Mouse (Mus musculus): ENCODE measurements around the gene Unc13d.
"Not testable (repeated sequence)": the region's sequence is repeated elsewhere in the genome, so short reads cannot be mapped to it uniquely, and the experiment has no call there.

Gene Unc13d

GRCm38 (mm10) chr11:116028177-116028865, 49.4 kb downstream of the Unc13d start:
- H3K9me3 ChIP-seq (ENCODE audit: low read length): no peaks in the 10 kb centered on the region
- peaks cover 52% of the 10 kb centered on the region for H3K4me1 ChIP-seq (replicated peaks; ENCODE audit: low read depth, low read length)
- peaks cover 21% of the 10 kb centered on the region for H3K36me3 ChIP-seq (ENCODE audit: insufficient read depth, low read length)
- TF ChIP-seq POU5F1 (IDR thresholded peaks at IDR 0.05; ENCODE audit: borderline replicate concordance, low read length): no peak
- TF ChIP-seq NANOG (IDR thresholded peaks at IDR 0.05; ENCODE audit: borderline replicate concordance, low read length): no peak
- TF ChIP-seq CTCF (conservative IDR thresholded peaks at IDR 0.05; ENCODE audit: low read length): no peak
- peak overlapping the region; percentile 13; the same call in 1 of the 2 replicates for H3K4me3 ChIP-seq (replicated peaks; ENCODE audit: low read length)
- no peaks in the 10 kb centered on the region for H3K27me3 ChIP-seq (ENCODE audit: insufficient read depth, low read length)

- H3K4me3 ChIP-seq (replicated peaks; ENCODE audit: low read length): peak within 1 kb of the TSS; percentile 13; the same call in 1 of the 2 replicates
- no peaks in the 10 kb centered on the region for H3K27me3 ChIP-seq (ENCODE audit: insufficient read depth, low read length)
- TF ChIP-seq CTCF (conservative IDR thresholded peaks at IDR 0.05; ENCODE audit: low read length): no peak
- no peak for TF ChIP-seq NANOG (IDR thresholded peaks at IDR 0.05; ENCODE audit: borderline replicate concordance, low read length)
- no peak for TF ChIP-seq POU5F1 (IDR thresholded peaks at IDR 0.05; ENCODE audit: borderline replicate concordance, low read length)
- H3K36me3 ChIP-seq (ENCODE audit: insufficient read depth, low read length): peaks cover 16% of the 10 kb centered on the region
- peaks cover 46% of the 10 kb centered on the region for H3K4me1 ChIP-seq (replicated peaks; ENCODE audit: low read depth, low read length)
- H3K9me3 ChIP-seq (ENCODE audit: low read length): no peaks in the 10 kb centered on the region
Observed at GRCm38 (mm10) chr11:116027756-116028155, 50.0 kb downstream of the Unc13d start, which contains the start of gene H3f3b. Gene H3f3b (minus strand): TSS chr11:116027962.

GRCm38 (mm10) chr11:116025056-116025845, 52.5 kb downstream of the Unc13d start:
- no peaks in the 10 kb centered on the region for H3K9me3 ChIP-seq (ENCODE audit: low read length)
- H3K4me1 ChIP-seq (replicated peaks; ENCODE audit: low read depth, low read length): peaks cover 43% of the 10 kb centered on the region
- TF ChIP-seq POU5F1 (IDR thresholded peaks at IDR 0.05; ENCODE audit: borderline replicate concordance, low read length): no peak
- TF ChIP-seq NANOG (IDR thresholded peaks at IDR 0.05; ENCODE audit: borderline replicate concordance, low read length): no peak
- TF ChIP-seq CTCF (conservative IDR thresholded peaks at IDR 0.05; ENCODE audit: low read length): no peak
- no peaks in the 10 kb centered on the region for H3K27me3 ChIP-seq (ENCODE audit: insufficient read depth, low read length)
- no peak overlapping the region for H3K4me3 ChIP-seq (replicated peaks; ENCODE audit: low read length)
- H3K36me3 ChIP-seq (ENCODE audit: insufficient read depth, low read length): peaks cover 24% of the 10 kb centered on the region

GRCm38 (mm10) chr11:116024356-116024808, 53.4 kb downstream of the Unc13d start:
- H3K36me3 ChIP-seq (ENCODE audit: insufficient read depth, low read length): peaks cover 27% of the 10 kb centered on the region
- peak overlapping the region; percentile 98 for H3K4me3 ChIP-seq (replicated peaks; ENCODE audit: low read length)
- H3K27me3 ChIP-seq (ENCODE audit: insufficient read depth, low read length): no peaks in the 10 kb centered on the region
- no peak for TF ChIP-seq CTCF (conservative IDR thresholded peaks at IDR 0.05; ENCODE audit: low read length)
- no peak for TF ChIP-seq NANOG (IDR thresholded peaks at IDR 0.05; ENCODE audit: borderline replicate concordance, low read length)
- 0 out of 2 replicates have a peak, but pooled peaks have one; percentile 16 for TF ChIP-seq POU5F1 (IDR thresholded peaks at IDR 0.05; ENCODE audit: borderline replicate concordance, low read length)
- no peaks in the 10 kb centered on the region for H3K9me3 ChIP-seq (ENCODE audit: low read length)
- H3K4me1 ChIP-seq (replicated peaks; ENCODE audit: low read depth, low read length): peaks cover 38% of the 10 kb centered on the region

- H3K4me3 ChIP-seq (replicated peaks; ENCODE audit: low read length): peak overlapping the region; percentile 98
- H3K27me3 ChIP-seq (ENCODE audit: insufficient read depth, low read length): no peaks in the 10 kb centered on the region
- no peak for TF ChIP-seq NANOG (IDR thresholded peaks at IDR 0.05; ENCODE audit: borderline replicate concordance, low read length)
- peak; percentile 66 for TF ChIP-seq CTCF (conservative IDR thresholded peaks at IDR 0.05; ENCODE audit: low read length)
- H3K36me3 ChIP-seq (ENCODE audit: insufficient read depth, low read length): peaks cover 27% of the 10 kb centered on the region
- peaks cover 32% of the 10 kb centered on the region for H3K4me1 ChIP-seq (replicated peaks; ENCODE audit: low read depth, low read length)
- no peaks in the 10 kb centered on the region for H3K9me3 ChIP-seq (ENCODE audit: low read length)
Observed at GRCm38 (mm10) chr11:116023771-116024355, 53.9 kb downstream of the Unc13d start.

GRCm38 (mm10) chr11:116023074-116023770, 54.5 kb downstream of the Unc13d start:
- H3K9me3 ChIP-seq (ENCODE audit: low read length); H3K27me3 ChIP-seq (ENCODE audit: insufficient read depth, low read length): not testable (repeated sequence)
- H3K4me1 ChIP-seq (replicated peaks; ENCODE audit: low read depth, low read length): peaks cover 28% of the 10 kb centered on the region
- peak overlapping the region; percentile 98 for H3K4me3 ChIP-seq (replicated peaks; ENCODE audit: low read length)
- H3K36me3 ChIP-seq (ENCODE audit: insufficient read depth, low read length): peaks cover 27% of the 10 kb centered on the region

GRCm38 (mm10) chr11:116022256-116022780, 55.4 kb downstream of the Unc13d start:
- peaks cover 27% of the 10 kb centered on the region for H3K36me3 ChIP-seq (ENCODE audit: insufficient read depth, low read length)
- H3K27me3 ChIP-seq (ENCODE audit: insufficient read depth, low read length): no peaks in the 10 kb centered on the region
- H3K4me1 ChIP-seq (replicated peaks; ENCODE audit: low read depth, low read length): peaks cover 26% of the 10 kb centered on the region
- H3K4me3 ChIP-seq (replicated peaks; ENCODE audit: low read length): peak overlapping the region; percentile 52
- TF ChIP-seq CTCF (conservative IDR thresholded peaks at IDR 0.05; ENCODE audit: low read length): no peak
- TF ChIP-seq POU5F1 (IDR thresholded peaks at IDR 0.05; ENCODE audit: borderline replicate concordance, low read length): no peak
- TF ChIP-seq NANOG (IDR thresholded peaks at IDR 0.05; ENCODE audit: borderline replicate concordance, low read length): no peak
- H3K9me3 ChIP-seq (ENCODE audit: low read length): no peaks in the 10 kb centered on the region

Data from E14TG2a.4 (cell line).